Mouse (Mus musculus) CH12.LX (cell line): ENCODE data around the gene Gm35549. TPM values are rescaled to one million over a fixed set of nuclear protein-coding genes. Genes with fewer than 3 reads are reported as not detected.

Experiments
- DNase-seq: peaks from one replicate; pipeline ENCODE4 v3.0.0-alpha.2; 2013; ENCODE audit errors: extremely low read depth
- H3K27ac ChIP-seq: 2 replicates; pipeline ENCODE4 v1.5.1; 2012; ENCODE audit warnings: low read depth, mild to moderate bottlenecking, control low read depth, moderate library complexity; ENCODE audit not compliant: insufficient read depth
- H3K27me3 ChIP-seq: replicated peaks from 2 replicates; pipeline ENCODE3; 2012; ENCODE audit warnings: inconsistent platforms
- H3K36me3 ChIP-seq, 2 experiments: replicated peaks in 1 of 2; 2 replicates each; pipeline versions ENCODE3 to v1.6.1; 2012; ENCODE audit warnings: inconsistent platforms in 1 of 2, low read length in 1 of 2, mild to moderate bottlenecking in 1 of 2, mixed read lengths in 1 of 2, moderate library complexity in 1 of 2; ENCODE audit not compliant: control insufficient read depth in 1 of 2, insufficient read depth in 1 of 2
- H3K4me1 ChIP-seq, 2 experiments: 2 replicates each; pipeline ENCODE4 v1.6.1; 2012; ENCODE audit warnings: inconsistent platforms in 1 of 2, moderate library complexity in 1 of 2; ENCODE audit not compliant: insufficient read depth in 2 of 2, control insufficient read depth in 1 of 2
- H3K4me2 ChIP-seq: 2 replicates; pipeline ENCODE4 v1.6.1; 2012; ENCODE audit warnings: low read depth, mild to moderate bottlenecking, control low read depth; ENCODE audit not compliant: poor library complexity, insufficient read depth, severe bottlenecking
- H3K4me3 ChIP-seq, 3 experiments: fragments of 150-350 bp in 1 of 3; sonication (generic) in 1 of 3; replicated peaks in 1 of 3; 2 replicates each; pipeline versions ENCODE3 to v1.5.1; 2011 to 2012; ENCODE audit warnings: low read depth in 2 of 3, low read length in 2 of 3, mild to moderate bottlenecking in 2 of 3, moderate library complexity in 2 of 3, control low read depth in 1 of 3, improper control_type of control experiment in 1 of 3, inconsistent platforms in 1 of 3, mixed read lengths in 1 of 3; ENCODE audit not compliant: poor library complexity in 1 of 3
- H3K79me2 ChIP-seq: replicated peaks from 2 replicates; pipeline ENCODE4 v1.6.1; 2012; ENCODE audit warnings: mild to moderate bottlenecking, moderate library complexity; ENCODE audit not compliant: control insufficient read depth, poor library complexity, insufficient read depth, severe bottlenecking; ENCODE audit errors: extremely low read depth
- H3K9ac ChIP-seq: 2 replicates; pipeline ENCODE4 v1.6.1; 2012; ENCODE audit warnings: low read depth, mild to moderate bottlenecking, control low read depth, moderate library complexity; ENCODE audit not compliant: insufficient read depth
- H3K9me3 ChIP-seq: replicated peaks from 2 replicates; pipeline ENCODE3; 2012; ENCODE audit warnings: low read length, inconsistent platforms, mixed read lengths
- BHLHE40 ChIP-seq: IDR thresholded peaks from 2 replicates; pipeline ENCODE4 v1.6.1; 2011; ENCODE audit warnings: mild to moderate bottlenecking, low read depth, low read length, improper control_type of control experiment
- CHD1 ChIP-seq: IDR thresholded peaks from 2 replicates; pipeline ENCODE4 v1.6.1; 2012; ENCODE audit warnings: low read depth, low read length, improper control_type of control experiment, inconsistent platforms
- CHD2 ChIP-seq: IDR thresholded peaks from 2 replicates; pipeline ENCODE4 v1.6.1; 2011; ENCODE audit warnings: low read length, improper control_type of control experiment
- CTCF ChIP-seq, 2 experiments: IDR thresholded peaks in 1 of 2; conservative IDR thresholded peaks in 1 of 2; 2 replicates each; pipeline ENCODE4 v1.5.1; 2011 to 2012; ENCODE audit warnings: low read depth in 2 of 2, low read length in 2 of 2, improper control_type of control experiment in 1 of 2, inconsistent platforms in 1 of 2, mild to moderate bottlenecking in 1 of 2, moderate library complexity in 1 of 2
- EP300 ChIP-seq: IDR thresholded peaks from 2 replicates; pipeline ENCODE4 v1.6.1; 2011; ENCODE audit warnings: low read length, improper control_type of control experiment
- GABPA ChIP-seq: IDR thresholded peaks from 2 replicates; pipeline ENCODE4 v1.6.1; 2012; ENCODE audit warnings: low read depth, low read length, improper control_type of control experiment, inconsistent platforms; ENCODE audit not compliant: insufficient replicate concordance
- JUN ChIP-seq: IDR thresholded peaks from 2 replicates; pipeline ENCODE4 v1.6.1; 2011; ENCODE audit warnings: low read depth, mild to moderate bottlenecking, low read length, improper control_type of control experiment, moderate library complexity; ENCODE audit not compliant: insufficient read depth
- KAT2A ChIP-seq: IDR thresholded peaks from 2 replicates; pipeline ENCODE4 v1.6.1; 2012; ENCODE audit warnings: low read length, improper control_type of control experiment, inconsistent platforms; ENCODE audit not compliant: insufficient replicate concordance
- MAFK ChIP-seq: IDR thresholded peaks from 2 replicates; pipeline ENCODE4 v1.6.1; 2011; ENCODE audit warnings: low read length, improper control_type of control experiment; ENCODE audit not compliant: insufficient replicate concordance
- MAX ChIP-seq: IDR thresholded peaks from 2 replicates; pipeline ENCODE4 v1.6.1; 2011; ENCODE audit warnings: low read length, improper control_type of control experiment
- MXI1 ChIP-seq: IDR thresholded peaks from 2 replicates; pipeline ENCODE4 v1.6.1; 2011; ENCODE audit warnings: mild to moderate bottlenecking, low read depth, low read length, improper control_type of control experiment
- MYC ChIP-seq: IDR thresholded peaks from 2 replicates; pipeline ENCODE4 v1.6.1; 2011; ENCODE audit warnings: low read depth, mild to moderate bottlenecking, improper control_type of control experiment, low read length
- NELFE ChIP-seq: IDR thresholded peaks from 2 replicates; pipeline ENCODE4 v1.6.1; 2011; ENCODE audit warnings: low read depth, low read length, improper control_type of control experiment
- PAX5 ChIP-seq: IDR thresholded peaks from 2 replicates; pipeline ENCODE4 v1.6.1; 2012; ENCODE audit warnings: low read length, inconsistent platforms, mixed read lengths
- POLR2A ChIP-seq: IDR thresholded peaks from 2 replicates; pipeline ENCODE4 v1.6.1; 2011; ENCODE audit warnings: low read depth, mild to moderate bottlenecking, improper control_type of control experiment, low read length
- POLR2AphosphoS2 ChIP-seq: IDR thresholded peaks from 2 replicates; pipeline ENCODE4 v1.6.1; 2011; ENCODE audit warnings: low read depth, low read length, improper control_type of control experiment
- RAD21 ChIP-seq: IDR thresholded peaks from 2 replicates; pipeline ENCODE4 v1.6.1; 2011; ENCODE audit warnings: low read depth, mild to moderate bottlenecking, low read length, improper control_type of control experiment, moderate library complexity
- SIN3A ChIP-seq: IDR thresholded peaks from 2 replicates; pipeline ENCODE4 v1.6.1; 2012; ENCODE audit warnings: low read length, improper control_type of control experiment, inconsistent platforms
- SMC3 ChIP-seq: IDR thresholded peaks from 2 replicates; pipeline ENCODE4 v1.6.1; 2011; ENCODE audit warnings: low read depth, low read length, improper control_type of control experiment
- UBTF ChIP-seq: IDR thresholded peaks from 2 replicates; pipeline ENCODE4 v1.6.1; 2012; ENCODE audit warnings: low read depth, mild to moderate bottlenecking, inconsistent platforms, low read length, improper control_type of control experiment, moderate library complexity
- USF1 ChIP-seq: IDR thresholded peaks from 2 replicates; pipeline ENCODE4 v1.6.1; 2014; ENCODE audit warnings: low read depth, mild to moderate bottlenecking, inconsistent platforms, low read length, improper control_type of control experiment
- ZC3H11A ChIP-seq: IDR thresholded peaks from 2 replicates; pipeline ENCODE4 v1.6.1; 2012; ENCODE audit warnings: low read depth, mild to moderate bottlenecking, inconsistent platforms, low read length, improper control_type of control experiment
- ZKSCAN1 ChIP-seq: IDR thresholded peaks from 2 replicates; pipeline ENCODE4 v1.6.1; 2012; ENCODE audit warnings: low read depth, inconsistent platforms, low read length, improper control_type of control experiment, borderline replicate concordance
- ZMIZ1 ChIP-seq: IDR thresholded peaks from 2 replicates; pipeline ENCODE4 v1.6.1; 2012; ENCODE audit warnings: low read depth, mild to moderate bottlenecking, inconsistent platforms, low read length, improper control_type of control experiment
- ZNF384 ChIP-seq: IDR thresholded peaks from 2 replicates; pipeline ENCODE4 v1.6.1; 2012; ENCODE audit warnings: low read depth, low read length, improper control_type of control experiment, inconsistent platforms
- dilution Hi-C: fragments of 300-500 bp; cut with MboI; formaldehyde crosslinking; loops from 2 replicates; pipeline ENCODE4 v1.14.3; 2020; ENCODE audit warnings: low sequenced_read_pairs; ENCODE audit not compliant: extremely low pct_unique_long_range_greater_than_20kb, extremely low pct_ligation_motif_present
- in situ Hi-C: fragments of 300-500 bp; cut with MboI; formaldehyde crosslinking; loops from 3 replicates; pipeline ENCODE4 v1.14.3; 2019; ENCODE audit warnings: low sequenced_read_pairs, low pct_ligation_motif_present, low pct_unique_long_range_greater_than_20kb, mixed read lengths
- polyA plus RNA-seq: library from polyadenylated mRNA; unstranded; fragments of >175 nt; gene quantifications from 2 replicates; pipeline ENCODE4 v1.2.1, GENCODE M21; 2012; ENCODE audit warnings: low read depth; ENCODE audit not compliant: insufficient read length
- total RNA-seq, 2 experiments: library from RNA; depleted of rRNA; stranded (reverse); fragments of 300-350 nt in 1 of 2; fragments of >200 nt in 1 of 2; gene quantifications; 2 replicates each; pipeline ENCODE4 v1.2.3; 2012 to 2014

Gm35549 gene
- total and polyA plus RNA-seq, 3 experiments: not detected

- DNase-seq: no peak
- Histone ChIP-seq H3K36me3 (peaks cover 36 to 68% of the 10 kb centered on the region in 2 experiments), H3K4me1 (no peaks in the 10 kb centered on the region), H3K79me2 (no peaks in the 10 kb centered on the region), H3K9ac (no peak overlapping the region), H3K9me3 (peaks cover 4% of the 10 kb centered on the region), H3K4me3 (no peak overlapping the region), H3K4me2 (no peak overlapping the region), H3K27me3 (no peaks in the 10 kb centered on the region), H3K27ac (no peak overlapping the region)
- dilution Hi-C loops: no loop called here
- in situ Hi-C loops: no loop called here
- TF ChIP-seq BHLHE40 (no peak), KAT2A (no peak), CHD2 (no peak), RAD21 (no peak), USF1 (no peak), SIN3A (no peak), SMC3 (no peak), MAX (no peak), MAFK (no peak), POLR2A (no peak), NELFE (no peak), CTCF (conservative IDR thresholded peaks at IDR 0.05 in 1 of 2, IDR thresholded peaks at IDR 0.05 in 1 of 2; ENCODE audit: low read depth in 2 of 2, low read length in 2 of 2) (no peak), EP300 (no peak), ZC3H11A (no peak), GABPA (no peak), POLR2AphosphoS2 (no peak), ZNF384 (no peak)
Measured at GRCm38 (mm10) chr9:122823374-122824017, 20.3 kb downstream of the Gm35549 start.

GRCm38 (mm10) chr9:122815239-122815851 lies 28.5 kb downstream of the Gm35549 start:
- H3K4me1 ChIP-seq: no peaks in the 10 kb centered on the region
- no peak overlapping the region for H3K27ac ChIP-seq
- DNase-seq: no peak
- peaks cover 13 to 58% of the 10 kb centered on the region in 2 experiments for H3K36me3 ChIP-seq
- no peaks in the 10 kb centered on the region for H3K79me2 ChIP-seq
- TF ChIP-seq NELFE (no peak), JUN (no peak), UBTF (no peak), MXI1 (no peak), BHLHE40 (no peak), PAX5 (no peak), MYC (no peak), ZMIZ1 (no peak), CHD1 (no peak), ZC3H11A (no peak), USF1 (no peak), EP300 (no peak), ZKSCAN1 (no peak)
- no peak overlapping the region for H3K4me3 ChIP-seq
- dilution Hi-C loops (no loop called here), in situ Hi-C loops (no loop called here)
- no peaks in the 10 kb centered on the region for H3K9me3 ChIP-seq
- no peak overlapping the region for H3K4me2 ChIP-seq
- no peak overlapping the region for H3K9ac ChIP-seq
- no peaks in the 10 kb centered on the region for H3K27me3 ChIP-seq
